Mouse (Mus musculus): Measurements from ENCODE around the gene Dclk1. TPM values are rescaled to one million over a fixed set of nuclear protein-coding genes. Genes with fewer than 3 reads are reported as not detected.
A peak's percentile ranks its signal among the peaks of the same experiment; 100 is the strongest.

The Dclk1 gene
- total RNA-seq, 4 experiments from 2014 or later = 2.0 to 3.1 (median 2.5) TPM

DNA sequence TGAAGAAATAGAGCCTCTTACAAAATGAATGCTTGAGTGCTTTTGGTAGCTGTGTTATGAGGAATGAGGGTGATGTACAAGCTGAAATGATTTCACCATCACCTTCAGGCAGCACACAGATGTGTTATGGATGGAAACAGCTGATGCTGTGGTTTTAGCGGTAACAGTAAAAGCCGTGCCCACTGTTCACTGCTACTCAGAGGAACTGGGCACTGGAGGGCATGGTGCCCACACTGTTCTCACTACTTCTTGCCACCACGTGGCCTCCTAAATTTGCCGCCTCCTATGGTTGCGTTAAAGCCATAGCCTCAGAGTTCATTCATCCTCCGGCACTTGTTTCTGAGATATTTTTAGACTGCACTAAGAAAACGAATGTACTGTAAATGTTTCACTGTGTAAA lies 18.0 kb downstream of the Dclk1 start:
- DNase-seq (ENCODE audit: low spot score in 2 of 2) = no peak

DNA sequence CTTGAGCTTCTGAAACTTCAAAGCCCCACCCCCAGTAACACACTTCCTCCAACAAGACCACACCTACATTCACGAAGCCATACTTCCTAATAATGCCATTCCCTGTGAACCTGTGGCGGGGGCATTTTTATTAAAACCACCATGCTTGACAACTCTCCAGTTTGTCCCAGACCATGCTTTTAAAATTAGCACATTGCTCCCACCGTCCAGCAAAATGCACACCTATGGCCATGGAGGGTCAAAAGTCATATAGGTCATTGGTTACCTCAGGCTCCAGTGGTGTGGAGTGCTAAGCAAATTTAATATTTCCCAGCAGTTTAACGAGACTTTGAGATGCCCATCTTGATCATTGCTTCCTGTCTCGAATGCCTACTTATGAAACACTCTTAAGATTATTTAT lies 23.9 kb downstream of the Dclk1 start:
- no peak for DNase-seq (ENCODE audit: low spot score in 2 of 2)

DNA sequence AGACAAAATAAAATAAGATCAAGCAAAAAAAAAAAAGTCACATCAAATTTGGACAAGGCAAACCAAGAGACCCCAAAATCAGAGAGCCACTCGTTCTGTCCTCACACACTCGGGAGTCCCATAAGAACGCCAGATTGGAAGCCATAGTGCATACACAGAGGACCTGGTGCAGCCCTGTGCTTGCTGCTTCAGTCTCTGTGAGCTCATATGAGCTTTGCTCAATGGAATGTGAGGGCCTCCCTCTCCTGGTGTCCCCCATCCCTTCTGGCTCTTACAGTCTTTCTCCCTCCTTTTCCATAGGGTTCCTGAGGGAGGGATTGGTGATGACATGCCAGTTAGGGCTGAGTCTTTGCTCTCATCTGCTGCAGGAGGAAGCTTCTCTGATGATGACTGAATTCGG lies 27.6 kb downstream of the Dclk1 start:
- DNase-seq (ENCODE audit: low spot score in 2 of 2) = no peak

DNA sequence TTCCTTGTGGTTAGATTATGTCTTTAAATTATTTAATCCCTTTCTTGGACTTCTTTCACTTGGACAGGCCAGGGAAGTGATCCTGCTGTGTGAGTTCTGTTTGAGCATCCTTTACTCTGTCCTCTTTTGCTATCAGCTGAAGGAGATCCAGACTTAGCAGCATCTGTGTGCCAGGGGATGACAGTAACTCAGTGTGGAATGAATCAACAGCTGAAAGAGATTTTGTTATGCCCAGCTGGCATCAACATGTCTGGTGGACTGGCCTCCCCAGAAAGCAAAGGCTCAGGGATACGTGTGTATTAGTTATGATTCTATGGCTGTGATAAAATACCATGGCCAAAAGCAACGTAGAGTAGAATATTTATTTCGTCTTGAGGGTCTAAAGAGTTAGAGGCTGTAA lies 28.2 kb downstream of the Dclk1 start:
- DNase-seq (ENCODE audit: low spot score in 2 of 2) = no peak

DNA sequence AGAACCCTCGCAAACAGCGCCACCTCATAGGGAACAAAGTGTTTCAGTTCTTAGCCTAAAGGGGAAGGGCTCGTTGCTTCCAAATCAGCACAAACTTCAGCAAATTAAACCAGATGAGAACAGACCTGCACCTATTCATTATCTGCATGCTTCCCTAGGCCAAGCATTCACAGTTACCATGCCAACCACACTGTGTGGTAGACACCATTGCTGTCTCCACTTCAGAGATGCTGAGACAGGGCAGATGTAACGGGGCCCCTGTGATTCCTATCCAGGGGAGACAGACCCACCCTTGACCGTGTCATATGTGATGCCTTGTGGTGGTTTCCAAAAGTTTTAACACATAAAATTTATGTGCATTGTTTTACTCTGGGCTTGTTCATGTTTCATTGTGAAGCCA lies 28.8 kb downstream of the Dclk1 start:
- no peak for DNase-seq (ENCODE audit: low spot score in 2 of 2)

DNA sequence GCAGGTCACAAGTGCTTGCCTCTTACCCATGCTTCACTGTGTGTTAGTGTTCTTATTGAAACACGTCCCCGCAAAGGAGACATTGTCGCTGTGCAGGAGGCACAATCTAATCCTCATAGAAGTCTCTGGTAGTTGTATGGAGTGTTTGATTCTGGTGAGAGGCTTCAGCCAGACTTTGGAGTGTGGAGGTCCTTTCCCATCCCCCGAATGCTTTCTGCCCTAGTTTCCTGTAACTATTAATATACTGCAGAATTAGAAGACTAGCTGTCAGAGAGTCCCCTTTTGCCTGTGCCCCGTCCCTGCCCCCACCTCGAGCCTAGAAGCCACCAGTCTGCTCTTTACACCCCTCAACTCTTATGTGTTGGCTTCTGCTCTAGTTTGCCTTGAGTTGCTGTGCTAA lies 30.4 kb downstream of the Dclk1 start:
- DNase-seq (ENCODE audit: low spot score in 2 of 2) = no peak

DNA sequence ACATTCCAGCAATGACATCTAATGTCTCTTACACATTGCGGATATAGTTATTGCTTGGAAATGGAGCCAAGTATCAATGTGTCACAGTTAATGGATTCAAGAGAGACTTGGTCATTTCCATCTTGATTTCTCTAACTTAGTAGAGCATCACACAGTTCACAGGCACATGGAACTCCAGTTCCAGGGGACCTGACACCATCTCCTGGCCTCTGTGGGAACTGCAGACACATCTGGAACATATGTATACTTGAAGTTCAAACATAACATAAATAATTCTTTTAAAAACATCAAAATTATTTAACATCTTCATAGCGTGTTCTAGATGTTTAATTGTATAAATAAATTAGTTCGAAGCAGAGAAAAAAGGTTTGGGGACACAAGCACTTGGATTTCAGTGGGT lies 34.3 kb downstream of the Dclk1 start:
- DNase-seq (ENCODE audit: low spot score in 2 of 2) = no peak

DNA sequence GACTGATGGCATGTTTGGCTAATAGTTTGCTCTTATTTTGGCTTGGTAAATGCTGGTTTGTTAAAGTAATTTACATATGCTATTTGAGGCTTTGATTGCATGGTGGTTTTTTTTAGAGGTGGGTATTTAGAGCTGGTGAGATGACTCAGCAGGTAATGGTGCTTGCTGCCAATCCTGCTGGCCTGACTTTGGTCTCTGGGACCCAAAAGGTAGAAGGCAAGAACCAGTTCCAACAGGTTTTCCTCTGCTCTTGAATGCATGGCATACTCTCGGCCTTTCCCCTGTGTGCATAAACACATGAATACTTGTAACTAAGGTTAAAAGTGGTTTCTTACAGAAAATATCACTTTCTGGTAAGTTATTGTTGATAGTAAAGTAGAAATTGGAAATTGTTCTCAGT lies 34.7 kb downstream of the Dclk1 start:
- no peak for DNase-seq (ENCODE audit: low spot score in 2 of 2)

DNA sequence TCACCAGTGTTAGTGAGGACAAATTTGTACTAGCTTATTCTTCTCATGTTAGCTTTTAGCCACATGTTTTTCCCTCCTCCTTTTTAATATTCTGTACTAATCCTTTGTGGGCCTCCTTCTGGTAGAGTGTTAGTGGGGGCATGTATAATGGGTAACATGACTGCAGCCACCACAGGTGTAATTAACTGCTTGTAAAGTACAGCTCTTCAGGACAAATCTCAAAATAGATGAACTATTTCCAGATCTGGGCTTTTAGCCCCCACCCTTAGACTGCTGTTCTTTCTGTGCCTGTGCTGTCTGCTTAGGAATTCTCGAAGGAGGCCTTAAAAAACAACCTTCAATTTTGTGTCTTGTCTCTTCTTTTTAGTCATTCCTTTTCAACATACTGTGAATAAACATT lies 35.7 kb downstream of the Dclk1 start:
- DNase-seq (ENCODE audit: low spot score in 2 of 2) = no peak

DNA sequence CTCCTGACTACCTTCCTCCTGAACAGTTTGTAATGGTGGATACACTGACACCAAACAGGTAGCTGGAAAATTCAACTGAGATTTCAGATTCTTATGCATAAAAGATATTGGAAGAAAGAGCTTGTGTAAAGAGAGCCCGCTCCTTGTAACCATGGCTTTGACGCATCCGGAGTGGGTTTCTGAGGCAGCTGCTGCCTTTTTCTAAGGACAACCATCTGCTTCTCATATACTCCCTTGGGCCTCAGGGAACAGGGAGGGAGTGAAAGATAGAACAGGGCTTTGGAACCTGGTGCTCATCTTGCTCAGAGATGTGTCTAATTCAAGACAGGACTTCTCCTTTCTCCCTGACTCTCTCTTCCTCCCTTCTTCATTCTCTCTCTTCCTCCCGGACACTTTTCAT lies 37.8 kb downstream of the Dclk1 start:
- DNase-seq (ENCODE audit: low spot score in 2 of 2) = no peak

DNA sequence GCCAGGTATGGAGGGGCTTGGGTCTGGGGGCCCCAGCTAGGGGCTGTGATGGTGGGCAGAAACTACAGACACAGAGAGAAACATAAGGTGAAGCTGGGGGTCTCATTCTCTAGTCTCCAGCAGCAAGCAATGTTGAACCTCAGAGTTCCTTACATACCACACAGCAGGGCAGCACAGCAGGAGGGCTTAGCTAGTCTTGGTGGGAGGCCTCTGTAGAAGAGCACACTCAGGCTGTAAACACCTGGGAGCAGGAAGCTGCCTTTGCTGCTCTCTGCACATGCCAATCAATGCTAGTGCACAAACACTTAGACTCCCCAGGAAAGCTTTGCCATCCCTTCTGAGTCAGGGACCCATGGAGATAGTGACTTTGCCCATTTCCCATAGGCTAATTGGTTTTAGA lies 38.3 kb downstream of the Dclk1 start:
- no peak for DNase-seq (ENCODE audit: low spot score in 2 of 2)

DNA sequence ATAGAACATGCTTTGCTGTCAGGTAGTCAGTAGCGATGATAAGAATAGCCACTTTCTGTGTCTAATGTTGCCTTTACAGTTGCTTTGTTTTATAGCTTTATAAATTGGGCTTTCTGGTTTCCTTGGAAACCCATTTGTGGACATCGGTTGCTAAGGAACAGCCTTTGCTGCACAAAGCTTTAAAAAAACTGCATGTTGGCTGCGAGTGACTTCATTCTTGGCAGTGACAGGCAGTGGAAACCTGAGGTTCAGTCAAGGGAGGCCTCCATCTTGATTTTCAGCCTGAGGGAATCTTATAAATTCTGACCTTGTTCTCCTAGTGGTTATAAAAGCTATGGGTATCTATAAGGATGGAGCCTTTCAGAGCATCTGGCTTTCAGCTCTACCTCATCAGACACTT lies 42.1 kb downstream of the Dclk1 start:
- DNase-seq (ENCODE audit: low spot score in 2 of 2) = no peak

DNA sequence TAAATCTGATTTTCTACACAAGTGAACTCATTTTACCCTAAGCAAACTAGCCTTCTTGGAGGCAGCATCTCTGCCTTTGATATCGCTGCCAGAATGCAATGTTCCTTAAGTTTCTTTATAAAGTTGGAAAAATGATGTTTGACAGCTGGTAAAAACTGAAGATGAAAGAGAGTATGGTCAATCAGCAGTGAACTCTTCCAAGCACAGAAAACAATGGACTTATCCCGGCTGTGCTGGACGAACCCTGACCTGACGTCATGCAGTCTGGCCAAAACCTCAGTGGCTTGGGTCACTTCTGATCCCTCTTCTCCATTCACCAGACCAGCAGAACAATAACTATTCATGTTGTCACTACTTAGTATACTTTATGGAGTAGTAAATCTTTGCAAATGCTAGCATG lies 46.6 kb downstream of the Dclk1 start:
- DNase-seq (ENCODE audit: low spot score in 2 of 2) = no peak

DNA sequence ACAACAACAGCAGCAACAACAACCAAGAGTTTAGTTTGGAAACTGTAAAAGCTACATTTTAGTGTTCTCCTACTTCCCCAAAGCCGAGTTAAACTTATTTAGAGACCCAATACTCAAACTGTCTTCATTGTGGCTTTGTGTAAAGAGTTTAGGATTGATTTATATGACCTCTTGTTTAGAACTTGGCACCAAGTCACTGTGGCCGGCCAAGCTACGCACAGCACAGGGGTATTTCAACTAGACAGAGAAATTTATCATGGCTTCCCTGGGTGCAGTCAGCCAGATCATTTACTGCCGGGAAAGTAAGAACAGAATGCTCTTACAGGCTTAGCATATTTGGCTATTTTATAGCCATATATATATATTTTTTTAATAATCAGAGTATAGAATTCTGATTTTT lies 49.8 kb downstream of the Dclk1 start:
- no peak for DNase-seq (ENCODE audit: low spot score in 2 of 2)

DNA sequence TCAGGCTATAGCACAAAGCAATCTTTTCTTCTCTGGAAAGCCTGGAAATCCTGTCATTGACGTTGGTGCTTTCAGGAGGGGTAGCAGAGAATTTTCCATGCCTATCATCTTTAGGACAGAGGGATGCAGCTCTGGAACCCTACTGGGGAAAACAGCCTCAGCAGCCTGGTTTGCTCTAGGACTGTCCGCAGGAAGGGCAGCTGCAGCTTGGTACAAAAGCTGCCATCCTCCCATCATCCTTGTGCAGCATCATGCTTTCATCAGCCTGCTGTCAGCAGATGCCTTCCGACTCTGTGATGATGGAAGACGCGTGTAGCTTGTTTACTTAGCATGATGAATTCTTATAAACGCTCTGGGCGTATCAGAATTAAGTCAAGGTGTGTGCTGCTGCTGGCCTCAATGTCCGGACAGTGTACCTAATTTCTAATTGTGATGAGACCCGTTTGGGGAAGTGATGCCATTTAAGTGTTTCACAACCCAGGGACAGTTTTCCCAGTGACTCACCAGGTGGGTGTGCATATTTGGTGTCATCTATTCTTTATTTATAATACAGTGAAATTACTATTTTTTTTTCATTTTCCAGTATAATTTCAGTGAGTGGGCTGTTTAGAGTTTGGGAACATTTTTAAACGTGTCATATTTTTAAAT lies 50.7 kb downstream of the Dclk1 start:
- DNase-seq (ENCODE audit: low spot score in 2 of 2) = no peak

DNA sequence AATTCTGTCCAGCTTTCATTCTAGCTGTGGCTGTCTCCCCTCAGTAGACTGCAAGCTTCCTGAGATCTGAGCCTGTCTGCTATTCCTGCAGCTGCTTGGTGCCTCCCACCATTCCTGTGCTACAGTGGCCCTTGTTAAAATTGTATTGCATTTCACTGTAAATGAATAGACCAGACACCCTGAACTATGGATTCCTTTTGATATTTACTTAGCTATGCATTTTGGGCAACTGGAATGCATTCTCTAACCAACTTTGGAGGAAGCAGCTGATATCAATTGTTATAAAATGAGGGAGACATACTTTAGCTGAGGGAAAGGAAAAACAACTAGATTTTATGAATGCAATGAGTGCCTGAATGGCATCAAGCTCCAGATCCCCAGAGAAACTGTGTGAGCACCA lies 63.5 kb downstream of the Dclk1 start:
- no peak for DNase-seq (ENCODE audit: low spot score in 2 of 2)

DNA sequence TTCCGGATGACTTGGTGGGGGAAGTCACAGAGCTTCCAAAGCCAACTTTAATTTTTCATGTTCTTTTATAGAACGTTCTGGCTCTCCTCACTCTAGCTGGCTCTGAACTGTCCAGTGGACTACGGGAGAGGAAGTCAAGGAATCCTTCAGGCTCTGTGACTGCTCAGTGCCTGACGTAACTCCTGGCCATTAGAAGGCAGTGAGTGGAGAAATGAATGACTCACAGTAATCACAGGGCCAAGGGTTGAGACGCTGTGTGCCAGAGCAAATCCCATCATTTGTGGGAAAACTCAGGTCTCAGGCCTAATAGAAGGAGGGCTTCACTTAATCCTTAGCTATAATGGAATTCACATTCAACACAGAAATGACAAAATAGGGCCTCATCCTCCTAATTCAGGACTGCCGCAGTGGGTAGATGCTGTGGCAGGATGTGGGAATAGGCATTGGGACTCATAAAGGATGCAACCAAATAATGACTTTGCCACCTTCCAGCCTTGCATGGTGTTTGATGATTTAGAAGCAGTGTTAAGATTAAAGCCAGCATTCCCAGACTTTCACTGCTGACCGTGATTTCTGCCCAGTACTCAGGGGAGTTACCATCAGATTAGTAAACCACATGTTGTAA lies 65.5 kb downstream of the Dclk1 start:
- peak; percentile 11 to 27 for DNase-seq (ENCODE audit: low spot score in 2 of 2)

DNA sequence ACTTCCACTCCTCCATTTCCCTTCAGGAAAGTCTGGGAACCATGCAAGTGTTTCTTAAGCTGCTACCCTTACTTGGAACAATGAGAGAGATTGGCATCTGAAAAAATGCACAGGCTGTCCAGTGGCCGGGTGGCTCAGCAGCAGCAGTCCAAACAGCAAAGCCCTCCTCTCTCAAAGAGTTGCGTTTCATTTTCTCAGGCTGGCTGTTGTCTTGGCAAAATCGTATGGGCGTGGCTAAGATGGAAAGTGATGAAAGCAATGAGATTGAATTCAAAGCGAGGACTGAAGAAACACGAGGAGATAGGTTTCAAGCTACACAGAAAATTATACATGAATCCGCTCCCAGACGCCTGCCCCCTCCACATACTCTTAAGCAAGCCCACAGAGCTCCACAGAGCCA lies 67.8 kb downstream of the Dclk1 start:
- DNase-seq (ENCODE audit: low spot score in 2 of 2) = no peak

DNA sequence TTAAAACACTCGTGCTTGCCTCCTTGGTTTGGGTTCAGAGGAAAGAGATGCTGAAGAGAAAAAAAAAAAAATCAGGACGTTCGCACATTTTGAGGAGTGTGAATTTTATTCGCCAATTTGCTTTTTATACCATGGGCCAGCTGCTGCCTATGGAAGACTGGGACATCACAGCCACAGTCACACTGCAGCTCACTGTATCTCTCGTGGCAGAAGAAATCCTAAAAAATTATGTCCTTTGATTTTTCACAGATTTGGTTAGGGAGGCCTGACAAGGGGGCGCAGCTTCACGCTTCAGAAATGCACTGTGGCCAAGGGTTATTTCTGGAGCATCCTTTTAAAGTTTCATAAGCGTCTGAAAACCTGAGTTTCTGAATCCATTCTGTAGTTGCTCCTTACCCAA lies 73.7 kb downstream of the Dclk1 start:
- no peak for DNase-seq (ENCODE audit: low spot score in 2 of 2)

DNA sequence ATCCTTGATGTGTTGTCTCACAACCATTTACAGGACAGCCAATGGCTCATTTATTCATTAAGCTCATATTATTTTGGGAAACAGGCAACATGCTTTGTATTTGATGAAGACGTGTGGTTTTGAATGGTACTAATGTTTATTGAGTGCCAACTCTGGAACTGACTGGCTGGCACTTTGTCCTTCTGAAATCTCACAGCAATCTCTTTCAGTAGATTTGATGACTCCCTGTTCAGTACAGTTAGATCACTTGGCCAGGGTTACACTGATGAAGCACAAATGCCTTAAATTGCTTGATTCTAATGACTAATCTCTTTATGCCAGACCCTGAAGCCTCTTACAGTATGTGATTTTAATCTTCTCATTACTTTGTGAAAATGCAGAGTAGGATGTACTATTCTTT lies 75.9 kb downstream of the Dclk1 start:
- no peak for DNase-seq (ENCODE audit: low spot score in 2 of 2)

DNA sequence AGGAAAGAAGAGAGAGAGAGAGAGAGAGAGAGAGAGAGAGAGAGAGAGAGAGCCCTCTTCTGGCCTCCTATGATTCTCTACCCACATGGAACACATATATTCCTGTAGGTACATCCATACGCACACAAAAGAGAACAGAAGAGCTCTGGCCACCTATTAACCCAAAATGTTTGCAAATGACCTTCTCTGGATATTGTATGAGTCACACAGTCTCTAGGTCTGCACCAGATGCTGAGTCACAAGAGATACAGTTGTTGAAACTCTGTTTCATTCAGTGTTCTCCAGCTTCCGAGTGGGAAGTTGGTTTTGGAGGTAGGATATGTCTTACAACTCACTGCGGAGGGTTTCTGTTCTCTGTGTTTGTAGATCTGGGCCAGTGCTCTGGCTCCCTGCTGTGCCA lies 78.4 kb downstream of the Dclk1 start:
- DNase-seq (ENCODE audit: low spot score in 2 of 2) = no peak

DNA sequence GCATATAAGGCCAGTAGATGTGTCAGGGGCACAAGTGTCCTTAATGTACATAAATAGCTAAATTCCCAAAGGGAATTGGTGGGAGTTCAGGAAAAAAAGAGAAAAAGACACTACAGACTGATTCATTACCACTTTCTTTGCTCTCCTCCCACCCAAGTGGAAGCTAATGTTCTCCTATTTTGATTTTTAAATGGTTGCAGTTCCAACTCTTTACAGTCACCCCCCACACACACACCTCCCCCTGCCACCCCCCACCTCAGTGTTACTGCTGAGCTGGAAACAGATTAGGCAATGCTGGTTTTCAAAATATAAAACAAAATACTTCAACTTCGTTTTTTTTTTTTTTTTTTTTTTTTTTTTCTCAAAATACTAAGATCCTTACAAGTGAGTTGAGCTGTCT lies 81.9 kb downstream of the Dclk1 start:
- DNase-seq (ENCODE audit: low spot score in 2 of 2) = no peak

DNA sequence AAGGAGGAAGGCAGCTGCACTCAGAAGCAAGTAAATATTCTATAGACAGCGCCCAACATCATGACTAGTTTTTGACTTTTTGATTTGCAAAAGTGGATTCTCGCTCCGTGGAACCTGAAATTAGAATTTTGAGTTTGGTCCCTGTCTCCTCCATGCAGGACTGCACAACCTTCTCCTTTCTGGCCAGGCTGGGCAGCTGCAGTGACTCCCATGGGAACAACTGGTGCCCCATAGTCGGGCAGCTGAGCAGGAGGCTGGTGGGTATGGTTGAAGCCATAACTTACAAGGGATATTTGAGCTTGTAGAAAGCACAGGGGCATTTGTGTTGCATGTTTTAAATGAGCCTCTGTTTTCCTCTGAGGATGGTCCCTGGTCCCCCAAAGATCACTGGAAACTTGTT lies 88.3 kb downstream of the Dclk1 start:
- no peak for DNase-seq (ENCODE audit: low spot score in 2 of 2)

DNA sequence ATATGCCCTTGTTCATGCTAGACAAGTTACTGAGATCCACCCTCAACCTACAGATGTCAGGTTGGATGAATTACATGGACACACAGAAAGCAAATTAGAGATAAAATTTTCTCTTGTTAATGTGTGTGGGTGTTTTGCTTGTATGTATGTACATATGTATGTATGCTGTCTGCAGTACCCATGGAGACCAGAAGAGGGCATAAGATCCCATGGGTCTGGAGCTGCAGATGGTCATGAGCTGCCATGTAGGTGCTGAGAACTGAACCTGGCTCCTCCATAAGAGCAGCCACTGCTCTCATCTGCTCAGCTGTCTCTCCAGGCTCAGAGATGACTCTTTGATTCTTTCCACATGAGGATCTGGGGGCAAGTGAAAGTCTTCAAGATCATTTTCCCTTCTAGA lies 89.5 kb downstream of the Dclk1 start:
- no peak for DNase-seq (ENCODE audit: low spot score in 2 of 2)
